Mouse (Mus musculus) stomach, postnatal 0 days (tissue): ENCODE measurements around the gene Tmem174.

Experiments
- CTCF ChIP-seq: IDR thresholded peaks from 2 replicates; pipeline ENCODE4 v1.5.1; 2016; ENCODE audit warnings: antibody characterized with exemption, low read depth, mild to moderate bottlenecking, moderate library complexity
- EP300 ChIP-seq: optimal IDR thresholded peaks from 2 replicates; pipeline ENCODE3; 2016; ENCODE audit warnings: antibody characterized with exemption

- TF ChIP-seq CTCF (no peak), EP300 (no peak)
Measured at GRCm38 (mm10) chr13:98667316-98667715, 30.1 kb upstream of the Tmem174 start.
